Mouse (Mus musculus) heart, embryonic 10.5 days (tissue): ENCODE measurements at regions not wholly inside any gene's neighbourhood (a gene's known extent, or its start where the extent isn't known, plus 50 kb on each side); places are given as distances from the start of the nearest gene placed in this dataset.

Source experiments
- DNase-seq: peaks from one replicate; pipeline ENCODE4 v3.0.0-alpha.2; 2017; ENCODE audit warnings: low spot score
- H3K27ac ChIP-seq: fragments of 300-500 bp; sonication (generic); 2 replicates; pipeline ENCODE4 v1.5.1; 2016; ENCODE audit warnings: mild to moderate bottlenecking
- H3K27me3 ChIP-seq: fragments of 300-500 bp; sonication (generic); 2 replicates; pipeline ENCODE4 v1.6.1; 2016; ENCODE audit warnings: mild to moderate bottlenecking; ENCODE audit not compliant: poor library complexity, insufficient read depth, severe bottlenecking
- H3K36me3 ChIP-seq: fragments of 300-500 bp; sonication (generic); 2 replicates; pipeline ENCODE4 v1.6.1; 2016; ENCODE audit warnings: mild to moderate bottlenecking, moderate library complexity
- H3K4me1 ChIP-seq: fragments of 300-500 bp; sonication (generic); 2 replicates; pipeline ENCODE4 v1.6.1; 2016; ENCODE audit warnings: mild to moderate bottlenecking
- H3K4me3 ChIP-seq: fragments of 300-500 bp; sonication (generic); 2 replicates; pipeline ENCODE4 v1.5.1; 2016; ENCODE audit warnings: mild to moderate bottlenecking, moderate library complexity
- H3K9me3 ChIP-seq: fragments of 300-500 bp; sonication (generic); 2 replicates; pipeline ENCODE4 v1.6.1; 2016; ENCODE audit warnings: mild to moderate bottlenecking, moderate library complexity
- WGBS: fragments of 180-500 bp; shearing (Covaris S2); methylation state at CpG from one replicate; pipeline ENCODE4 v1.1.7; 2016; 5-methylcytosine and 5-hydroxymethylcytosine counted together

DNA sequence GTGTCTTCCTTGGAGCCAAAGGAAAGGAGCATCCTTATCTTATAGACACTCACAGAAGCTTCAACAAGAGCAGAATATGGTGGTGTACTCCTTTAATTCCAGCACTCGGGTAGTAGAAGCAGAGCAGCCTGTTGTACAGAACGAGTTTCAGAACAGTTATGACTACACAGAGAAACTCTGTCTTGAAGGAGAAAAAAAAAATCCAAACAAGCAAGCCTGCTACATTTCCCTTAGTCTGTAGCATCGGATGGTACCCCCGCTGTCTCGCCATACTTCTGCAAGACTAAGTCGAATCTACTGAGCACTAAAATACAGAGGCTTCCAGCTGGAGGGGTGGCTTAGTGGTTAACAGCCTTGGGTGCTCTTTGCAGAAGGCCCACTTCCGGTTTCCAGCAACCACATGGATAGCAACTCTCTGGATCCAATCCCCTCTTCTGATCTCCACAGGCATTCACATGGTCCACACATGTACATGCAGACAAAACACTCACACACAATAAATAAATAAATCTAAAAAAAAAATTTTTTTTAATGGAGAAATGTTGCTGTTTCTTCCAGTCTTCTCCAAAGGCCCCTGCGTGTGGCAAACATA is 144.6 kb upstream of the Jmjd1c start:
- 83% methylated on average over 8 of the region's 8 CpGs for WGBS

DNA sequence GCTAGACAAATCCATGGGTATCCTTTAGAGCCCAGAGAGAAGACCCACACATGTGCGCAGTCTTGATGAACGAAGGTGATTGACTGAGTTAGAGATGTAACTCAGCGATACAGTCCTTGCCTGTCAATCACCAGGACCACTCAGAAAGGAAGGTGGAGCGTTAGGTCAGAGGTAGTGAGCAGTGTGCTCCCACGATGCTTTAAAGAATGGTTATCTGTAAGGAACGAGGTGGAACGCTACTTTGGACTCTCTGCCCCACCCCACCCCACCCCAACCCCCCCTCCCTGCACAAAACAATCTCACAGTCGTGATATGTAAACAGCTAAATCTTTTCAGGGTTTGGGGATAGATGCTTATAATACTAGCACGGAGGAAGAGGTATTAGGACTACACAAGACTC is 144.0 kb upstream of the Jmjd1c start:
- H3K27ac ChIP-seq, result no peak overlapping the region
- DNase-seq, result no peak
- H3K4me1 ChIP-seq, result 0 out of 2 replicates have a peak, but pooled peaks cover 6% of the 10 kb centered on the region
- WGBS, result 72% methylated on average over 9 of the region's 9 CpGs
- H3K9me3 ChIP-seq, result no peaks in the 10 kb centered on the region
- no peak overlapping the region for H3K4me3 ChIP-seq
- no peaks in the 10 kb centered on the region for H3K36me3 ChIP-seq
- no peaks in the 10 kb centered on the region for H3K27me3 ChIP-seq

More for the DNA sequence above, 144.6 kb upstream of the Jmjd1c start:
- 0 out of 2 replicates have a peak, but pooled peaks cover 6% of the 10 kb centered on the region for H3K4me1 ChIP-seq
- H3K4me3 ChIP-seq, result no peak overlapping the region
- no peaks in the 10 kb centered on the region for H3K9me3 ChIP-seq
- no peaks in the 10 kb centered on the region for H3K27me3 ChIP-seq
- no peaks in the 10 kb centered on the region for H3K36me3 ChIP-seq
- no peak overlapping the region for H3K27ac ChIP-seq
- DNase-seq, result no peak

DNA sequence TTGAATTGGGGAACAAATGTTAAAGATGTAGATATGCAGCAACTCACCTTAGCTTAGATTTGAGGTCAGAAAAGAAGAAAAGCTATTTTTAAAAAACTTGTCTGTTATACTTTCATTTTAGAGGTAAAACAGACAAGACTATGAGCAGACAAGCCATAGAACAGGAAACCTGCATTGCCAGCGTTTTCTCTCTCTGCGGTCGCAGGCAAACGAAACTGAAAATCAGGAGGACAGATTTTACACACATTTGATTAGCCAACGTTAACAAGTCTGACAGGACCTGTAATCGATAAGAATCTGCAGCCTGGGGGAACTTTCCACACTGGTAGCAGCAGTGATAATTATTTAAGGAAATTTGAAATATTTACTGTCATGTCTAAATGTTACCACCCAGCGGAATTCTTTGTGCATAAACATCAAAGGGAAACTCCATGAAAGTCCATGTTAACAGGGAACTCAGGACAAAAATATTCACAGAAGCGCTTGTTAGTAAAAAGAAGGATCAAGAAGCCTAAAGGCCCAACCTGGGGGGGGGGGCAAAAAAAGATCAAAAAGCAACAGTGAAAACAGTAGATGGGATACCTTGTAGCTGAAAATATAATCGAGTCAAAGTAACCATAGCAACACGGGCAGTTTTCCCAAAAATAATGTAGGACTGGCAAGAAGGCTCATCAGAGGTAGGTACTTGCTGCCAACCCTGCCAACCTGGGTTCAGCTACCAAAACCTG is 142.5 kb upstream of the Jmjd1c start:
- Histone ChIP-seq H3K4me1 (0 out of 2 replicates have a peak, but pooled peaks cover 6% of the 10 kb centered on the region), H3K27me3 (no peaks in the 10 kb centered on the region), H3K27ac (no peak overlapping the region), H3K4me3 (no peak overlapping the region), H3K9me3 (no peaks in the 10 kb centered on the region), H3K36me3 (no peaks in the 10 kb centered on the region)
- 80% methylated on average over 10 of the region's 10 CpGs for WGBS
- no peak for DNase-seq

DNA sequence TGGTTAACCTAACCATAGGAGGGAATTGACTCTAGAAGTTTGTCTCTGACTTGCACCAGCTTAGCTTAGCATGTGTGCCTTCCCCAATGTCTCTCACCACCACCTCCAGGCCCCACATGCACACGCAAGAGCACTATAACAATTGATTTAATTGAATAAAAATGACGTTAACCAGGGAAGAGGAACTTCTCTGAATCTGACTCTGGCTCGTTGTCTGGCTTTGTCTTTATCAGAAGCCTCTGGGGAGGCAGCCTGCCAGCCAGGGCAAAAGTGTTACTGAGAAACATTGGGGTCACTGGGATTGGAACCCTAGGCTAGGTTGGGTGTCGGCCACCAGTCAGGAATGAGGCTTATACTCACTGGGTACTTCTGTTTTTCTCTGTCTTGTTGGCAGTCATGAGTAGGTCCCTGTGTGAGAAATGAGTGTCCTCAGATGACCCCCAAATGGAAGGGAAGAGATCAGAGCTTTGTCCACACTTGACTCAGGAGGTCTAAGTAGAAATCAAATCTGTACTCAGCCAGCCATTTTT is 141.9 kb upstream of the Jmjd1c start:
- 57% methylated on average over 4 of the region's 4 CpGs for WGBS
- Histone ChIP-seq H3K27me3 (no peaks in the 10 kb centered on the region), H3K4me3 (no peak overlapping the region), H3K9me3 (no peaks in the 10 kb centered on the region), H3K4me1 (0 out of 2 replicates have a peak, but pooled peaks cover 6% of the 10 kb centered on the region), H3K36me3 (no peaks in the 10 kb centered on the region), H3K27ac (no peak overlapping the region)
- DNase-seq, result no peak

DNA sequence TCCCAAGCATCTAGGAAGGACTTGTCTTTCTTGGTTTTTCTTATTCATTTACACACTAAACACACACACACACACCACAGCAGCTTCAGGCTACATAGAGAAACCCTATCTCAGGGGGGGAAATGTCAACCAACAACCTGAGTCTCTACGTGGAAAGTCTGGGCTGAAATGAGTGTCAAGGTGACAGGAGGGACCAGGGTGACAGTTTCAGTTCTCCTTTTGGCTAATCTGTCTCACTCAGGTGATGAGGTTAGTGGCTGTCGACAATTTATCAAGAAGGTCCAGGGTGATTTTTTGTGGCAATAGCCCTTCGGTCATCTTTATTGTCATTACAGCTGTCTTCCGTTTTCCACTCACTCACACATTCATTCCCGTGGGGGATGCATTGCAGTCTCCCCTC is 140.5 kb upstream of the Jmjd1c start:
- Histone ChIP-seq H3K9me3 (no peaks in the 10 kb centered on the region), H3K27me3 (no peaks in the 10 kb centered on the region), H3K4me1 (0 out of 2 replicates have a peak, but pooled peaks cover 6% of the 10 kb centered on the region), H3K36me3 (no peaks in the 10 kb centered on the region), H3K4me3 (no peak overlapping the region), H3K27ac (no peak overlapping the region)
- no peak for DNase-seq
- 56% methylated on average over 5 of the region's 5 CpGs for WGBS

DNA sequence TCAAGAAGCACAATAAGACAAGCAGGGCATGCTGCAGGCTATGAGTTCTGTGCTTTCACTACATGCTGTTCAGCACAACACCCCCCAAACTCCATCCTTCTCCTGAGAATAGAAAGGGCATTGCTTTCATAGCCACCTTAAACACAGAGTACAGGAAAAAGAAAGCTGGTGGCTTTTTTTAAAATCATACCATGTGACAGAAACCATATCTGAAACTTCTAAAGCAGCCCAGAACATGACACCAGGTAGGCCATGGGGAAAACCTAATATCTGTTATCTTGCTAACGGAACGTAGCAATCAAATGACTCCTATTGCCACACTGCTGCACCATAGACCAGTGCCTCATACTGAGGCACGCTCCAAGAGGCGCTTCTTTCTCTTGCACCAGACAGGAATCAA is 139.3 kb upstream of the Jmjd1c start:
- no peaks in the 10 kb centered on the region for H3K9me3 ChIP-seq
- H3K36me3 ChIP-seq, result no peaks in the 10 kb centered on the region
- H3K27me3 ChIP-seq, result no peaks in the 10 kb centered on the region
- H3K4me1 ChIP-seq, result 0 out of 2 replicates have a peak, but pooled peaks cover 6% of the 10 kb centered on the region
- H3K27ac ChIP-seq, result no peak overlapping the region
- WGBS, result 77% methylated on average over 4 of the region's 4 CpGs
- no peak for DNase-seq
- H3K4me3 ChIP-seq, result no peak overlapping the region

DNA sequence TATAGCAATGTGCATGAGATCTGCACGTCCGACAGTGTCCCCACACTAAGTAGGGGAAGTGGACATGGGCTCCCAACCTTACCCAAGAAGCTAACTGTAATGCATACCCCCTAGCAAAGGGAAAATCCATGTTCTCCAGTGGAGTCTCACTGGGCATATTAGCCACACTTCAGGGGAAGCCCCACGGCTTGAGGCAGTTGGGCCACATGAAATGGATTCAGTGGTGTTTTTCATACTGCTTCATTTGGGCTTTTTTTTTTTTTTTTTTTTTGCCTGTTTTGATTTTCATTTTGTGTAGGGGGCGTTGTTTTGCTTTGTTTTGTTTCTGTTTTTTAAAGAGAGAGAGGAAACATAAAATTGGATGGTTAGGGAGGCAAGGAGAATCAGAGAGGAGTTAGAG is 138.6 kb upstream of the Jmjd1c start:
- no peak for DNase-seq
- Histone ChIP-seq H3K4me1 (0 out of 2 replicates have a peak, but pooled peaks cover 6% of the 10 kb centered on the region), H3K27ac (no peak overlapping the region), H3K4me3 (no peak overlapping the region), H3K36me3 (no peaks in the 10 kb centered on the region), H3K9me3 (no peaks in the 10 kb centered on the region), H3K27me3 (no peaks in the 10 kb centered on the region)
- 81% methylated on average over 4 of the region's 4 CpGs for WGBS
